Mouse (Mus musculus) midbrain, embryonic 12.5 days (tissue): ENCODE data around the gene Pus10. TPM values are rescaled to one million over a fixed set of nuclear protein-coding genes. Genes with fewer than 3 reads are reported as not detected.

Experiments
- ATAC-seq: fragments of 200-750 bp; cut with Nextera tagmentation; 2 replicates; pipeline ENCODE4 v1.8.0; 2017; ENCODE audit warnings: low read depth, moderate TSS enrichment, moderate library complexity; ENCODE audit not compliant: low FRiP score
- H3K27ac ChIP-seq: fragments of 300-500 bp; sonication (generic); replicated peaks from 2 replicates; pipeline ENCODE4 v1.5.1; 2016; ENCODE audit warnings: mild to moderate bottlenecking
- H3K27me3 ChIP-seq: fragments of 300-500 bp; sonication (generic); 2 replicates; pipeline ENCODE4 v1.6.1; 2016; ENCODE audit warnings: mild to moderate bottlenecking
- H3K36me3 ChIP-seq: fragments of 300-500 bp; sonication (generic); 2 replicates; pipeline ENCODE4 v1.6.1; 2016
- H3K4me1 ChIP-seq: fragments of 300-500 bp; sonication (generic); 2 replicates; pipeline ENCODE4 v1.6.1; 2016
- H3K4me2 ChIP-seq: fragments of 300-500 bp; sonication (generic); replicated peaks from 2 replicates; pipeline ENCODE4 v1.6.1; 2016; ENCODE audit warnings: mild to moderate bottlenecking, moderate library complexity
- H3K4me3 ChIP-seq: fragments of 300-500 bp; sonication (generic); 2 replicates; pipeline ENCODE4 v1.5.1; 2016; ENCODE audit warnings: mild to moderate bottlenecking
- H3K9ac ChIP-seq: fragments of 300-500 bp; sonication (generic); replicated peaks from 2 replicates; pipeline ENCODE4 v1.6.1; 2016; ENCODE audit warnings: mild to moderate bottlenecking, moderate library complexity
- H3K9me3 ChIP-seq: fragments of 300-500 bp; sonication (generic); 2 replicates; pipeline ENCODE4 v1.6.1; 2016; ENCODE audit warnings: mild to moderate bottlenecking
- WGBS: fragments of 180-500 bp; shearing (Covaris S2); methylation state at CpG from one replicate; pipeline ENCODE4 v1.1.7; 2016; 5-methylcytosine and 5-hydroxymethylcytosine counted together
- polyA plus RNA-seq: library from polyadenylated mRNA; unstranded; fragments of >200 nt; fragmentation: Nextera tagmentation; extraction: Ambion mirVana; gene quantifications from 2 replicates; pipeline ENCODE4 v1.2.1, GENCODE M21; 2016

Pus10 gene
- polyA plus RNA-seq, 1 experiment from 2014 or later, result 18.7 TPM

DNA sequence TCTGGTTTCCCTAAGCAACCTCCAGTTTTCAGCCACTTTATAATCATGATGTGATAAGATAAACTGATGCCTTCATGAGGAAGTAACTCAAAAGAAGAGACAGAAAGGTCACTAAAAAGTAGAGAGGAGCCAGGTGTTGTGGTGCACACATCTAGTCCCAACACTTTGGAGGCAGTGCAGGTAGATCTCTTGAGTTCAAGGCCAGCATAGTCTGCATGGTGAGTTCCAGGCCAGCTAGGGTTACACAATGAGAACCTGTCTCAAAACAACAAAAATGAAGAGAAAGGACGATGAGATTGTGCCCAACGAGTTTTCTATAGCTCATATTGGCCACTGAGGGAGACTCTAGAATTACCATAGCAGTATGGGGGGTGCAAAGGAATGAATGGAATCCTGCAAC, 33.1 kb downstream of the Pus10 start:
- Histone ChIP-seq H3K4me1 (0 out of 2 replicates have a peak, but pooled peaks cover 4% of the 10 kb centered on the region), H3K36me3 (no peaks in the 10 kb centered on the region), H3K27ac (no peak overlapping the region), H3K27me3 (no peaks in the 10 kb centered on the region), H3K9me3 (no peaks in the 10 kb centered on the region), H3K4me3 (no peak overlapping the region), H3K4me2 (no peak overlapping the region), H3K9ac (no peak overlapping the region)
- no peak for ATAC-seq
- WGBS, result 84% methylated on average over 2 of the region's 2 CpGs

DNA sequence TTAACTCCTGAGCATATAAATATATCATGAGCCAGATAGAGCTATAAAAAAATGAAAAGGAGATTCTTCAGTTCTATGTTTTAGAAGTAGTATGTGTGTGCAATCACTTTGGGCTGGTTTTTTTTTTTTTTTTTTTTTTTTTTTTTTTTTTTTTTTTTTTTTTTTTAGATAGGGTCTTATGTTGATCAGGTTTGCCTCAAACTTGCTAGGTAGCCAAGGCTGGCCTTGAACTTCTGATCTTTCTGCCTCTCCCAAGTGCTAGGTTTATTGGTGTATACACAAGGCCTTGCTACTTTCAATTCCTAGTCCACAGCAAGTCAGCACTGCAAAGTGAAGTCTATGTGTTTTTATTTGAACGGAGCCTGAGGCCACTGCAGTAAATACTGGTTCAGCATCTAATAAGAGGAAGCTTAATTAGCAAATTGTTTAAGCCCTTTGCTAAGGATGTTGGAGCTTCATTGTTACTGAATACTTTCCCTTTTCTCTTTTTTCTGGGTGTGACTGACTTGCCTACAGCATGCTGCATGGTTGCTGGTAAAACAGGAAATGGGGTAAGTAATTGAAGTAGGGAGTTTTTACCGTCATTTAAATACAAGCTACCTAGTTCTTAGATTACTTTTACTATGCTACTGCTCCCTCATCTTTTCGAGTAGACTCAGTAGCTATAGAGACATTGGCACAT, 34.1 kb downstream of the Pus10 start:
- Histone ChIP-seq H3K36me3 (peaks cover 1% of the 10 kb centered on the region; the same call in 1 of the 2 replicates), H3K9ac (no peak overlapping the region), H3K4me3 (no peak overlapping the region), H3K4me1 (0 out of 2 replicates have a peak, but pooled peaks cover 4% of the 10 kb centered on the region), H3K9me3 (no peaks in the 10 kb centered on the region), H3K4me2 (no peak overlapping the region), H3K27me3 (no peaks in the 10 kb centered on the region), H3K27ac (no peak overlapping the region)
- WGBS, result 89% methylated on average over 3 of the region's 3 CpGs
- no peak for ATAC-seq

DNA sequence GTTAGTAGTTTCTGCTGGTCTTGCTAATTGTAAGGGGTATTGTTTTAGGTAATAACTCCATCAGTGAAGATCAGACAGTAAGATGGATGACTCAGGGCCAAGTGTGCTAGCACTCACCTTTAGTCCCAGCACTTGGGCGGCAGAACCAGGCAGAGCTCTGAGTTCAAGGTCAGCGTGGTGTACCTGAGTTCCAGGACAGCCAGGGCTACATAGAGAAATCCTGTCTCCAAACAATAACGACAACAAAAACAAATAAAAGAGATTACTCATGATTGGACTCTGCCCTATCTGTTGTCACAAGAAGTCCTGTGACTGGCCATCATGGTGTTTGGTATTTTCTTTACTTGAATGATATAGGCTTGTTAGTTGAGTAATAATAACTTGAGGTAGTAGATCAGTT, 36.4 kb downstream of the Pus10 start:
- no peak overlapping the region for H3K4me3 ChIP-seq
- ATAC-seq, result no peak
- 94% methylated on average over 3 of the region's 3 CpGs for WGBS
- H3K36me3 ChIP-seq, result peaks cover 3% of the 10 kb centered on the region; the same call in 1 of the 2 replicates
- H3K27me3 ChIP-seq, result no peaks in the 10 kb centered on the region
- no peak overlapping the region for H3K27ac ChIP-seq
- no peak overlapping the region for H3K9ac ChIP-seq
- no peaks in the 10 kb centered on the region for H3K9me3 ChIP-seq
- 0 out of 2 replicates have a peak, but pooled peaks cover 4% of the 10 kb centered on the region for H3K4me1 ChIP-seq
- no peak overlapping the region for H3K4me2 ChIP-seq

DNA sequence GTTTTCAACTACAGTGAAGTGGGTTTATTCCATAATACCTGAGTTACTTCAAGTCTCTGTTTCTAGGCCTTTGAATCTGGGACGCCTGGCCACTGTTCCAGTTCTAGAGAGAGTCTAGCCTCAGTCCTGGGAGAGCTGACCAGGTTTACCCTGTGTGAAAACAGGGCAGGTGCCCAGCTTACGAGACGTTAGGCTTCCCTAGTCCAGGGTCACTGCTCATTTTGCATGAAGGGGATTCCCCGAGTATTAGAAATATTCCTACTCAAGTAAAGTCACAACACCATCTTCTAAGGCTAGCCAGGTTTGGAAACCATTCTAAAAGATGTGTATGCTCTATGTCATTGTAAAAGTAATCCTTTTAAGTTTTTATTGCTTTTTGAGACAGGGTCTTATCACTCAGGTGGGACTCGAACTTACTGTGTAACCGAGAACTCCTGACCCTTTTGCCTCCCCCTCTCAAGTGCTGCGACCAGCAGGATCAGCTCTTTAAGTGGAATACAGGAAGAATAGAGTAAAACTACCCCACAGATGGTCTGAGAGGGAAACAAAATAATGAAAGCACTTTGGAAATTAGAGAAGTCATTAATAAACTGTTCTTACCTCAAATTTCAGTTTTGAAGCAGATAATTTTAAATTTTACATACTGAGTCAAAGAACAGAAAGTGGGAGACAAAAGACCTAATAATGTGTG, 39.3 kb downstream of the Pus10 start:
- 89% methylated on average over 7 of the region's 7 CpGs for WGBS
- no peaks in the 10 kb centered on the region for H3K9me3 ChIP-seq
- no peaks in the 10 kb centered on the region for H3K27me3 ChIP-seq
- H3K4me1 ChIP-seq, result 0 out of 2 replicates have a peak, but pooled peaks cover 4% of the 10 kb centered on the region
- H3K9ac ChIP-seq, result no peak overlapping the region
- H3K27ac ChIP-seq, result no peak overlapping the region
- ATAC-seq, result no peak
- H3K4me3 ChIP-seq, result no peak overlapping the region
- peaks cover 27% of the 10 kb centered on the region for H3K36me3 ChIP-seq
- no peak overlapping the region for H3K4me2 ChIP-seq

DNA sequence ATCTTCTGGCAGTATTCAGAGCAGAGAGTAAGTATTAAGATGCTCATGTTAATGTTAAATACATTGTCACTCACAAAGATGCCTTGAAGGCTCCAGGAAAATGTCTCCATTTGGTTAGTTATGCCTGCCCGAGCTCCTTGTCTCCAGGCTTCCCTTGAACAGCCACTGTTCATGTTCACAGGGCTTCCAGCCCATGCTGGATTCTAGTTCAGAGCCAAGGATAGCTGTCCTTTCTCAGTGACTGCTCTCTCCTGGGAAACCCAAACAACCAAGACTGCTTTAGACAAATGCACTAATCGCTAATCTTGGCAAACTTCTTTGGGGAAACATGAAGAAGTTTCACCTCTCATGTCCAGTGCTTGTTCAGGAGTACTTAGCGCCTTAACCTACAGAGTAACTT, 46.8 kb downstream of the Pus10 start:
- H3K4me3 ChIP-seq, result no peak overlapping the region
- peaks cover 78% of the 10 kb centered on the region for H3K36me3 ChIP-seq
- H3K4me1 ChIP-seq, result no peaks in the 10 kb centered on the region
- H3K27ac ChIP-seq, result no peak overlapping the region
- no peaks in the 10 kb centered on the region for H3K27me3 ChIP-seq
- no peak overlapping the region for H3K4me2 ChIP-seq
- 94% methylated on average over 3 of the region's 3 CpGs for WGBS
- no peak for ATAC-seq
- no peaks in the 10 kb centered on the region for H3K9me3 ChIP-seq
- no peak overlapping the region for H3K9ac ChIP-seq

DNA sequence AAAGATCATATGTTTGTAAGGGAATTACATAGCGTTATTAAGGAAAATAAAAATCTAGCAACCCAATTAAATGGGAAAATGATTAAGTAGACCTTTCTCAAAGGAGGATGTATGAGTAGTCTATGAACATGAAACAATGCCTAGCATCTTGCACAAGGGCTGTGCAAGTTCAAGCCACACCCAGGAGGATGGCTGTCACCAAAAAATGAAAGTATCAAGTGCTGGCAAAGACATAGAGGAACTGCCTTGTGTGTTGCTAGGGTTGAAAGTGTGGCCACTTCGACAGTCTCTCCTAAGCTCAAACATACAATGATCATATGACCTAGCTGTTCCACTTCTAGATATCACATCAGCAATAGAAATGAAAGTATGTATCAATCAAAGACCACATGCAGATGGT, 53.4 kb downstream of the Pus10 start:
- ATAC-seq, result no peak
- no peak overlapping the region for H3K4me3 ChIP-seq
- 95% methylated on average over 2 of the region's 2 CpGs for WGBS
- H3K4me2 ChIP-seq, result no peak overlapping the region
- H3K27me3 ChIP-seq, result no peaks in the 10 kb centered on the region
- H3K9ac ChIP-seq, result no peak overlapping the region
- H3K27ac ChIP-seq, result no peak overlapping the region
- peaks cover 79% of the 10 kb centered on the region for H3K36me3 ChIP-seq
- no peaks in the 10 kb centered on the region for H3K9me3 ChIP-seq
- no peaks in the 10 kb centered on the region for H3K4me1 ChIP-seq

DNA sequence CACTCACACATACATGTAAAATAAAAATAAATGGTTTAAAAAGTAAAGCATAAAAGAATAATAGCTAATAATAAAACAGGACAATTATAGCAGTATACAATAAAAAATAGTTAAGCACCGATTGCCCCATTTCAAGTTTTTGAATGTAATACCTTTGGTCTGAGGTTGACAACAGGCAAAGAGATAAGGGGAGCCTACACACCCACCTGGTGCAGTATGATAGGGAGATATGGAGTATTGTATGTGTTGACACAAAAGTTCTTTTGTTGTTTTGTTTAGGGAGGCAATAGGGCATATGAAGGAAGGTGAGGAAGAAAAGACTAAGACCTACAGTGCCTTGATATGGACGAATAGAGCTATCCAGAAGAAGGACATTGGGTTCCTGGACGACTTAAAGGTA, 54.4 kb downstream of the Pus10 start:
- Histone ChIP-seq H3K36me3 (peaks cover 78% of the 10 kb centered on the region), H3K27me3 (no peaks in the 10 kb centered on the region), H3K4me3 (no peak overlapping the region), H3K27ac (no peak overlapping the region), H3K4me1 (no peaks in the 10 kb centered on the region), H3K4me2 (no peak overlapping the region), H3K9ac (no peak overlapping the region), H3K9me3 (no peaks in the 10 kb centered on the region)
- no peak for ATAC-seq
- 90% methylated on average over 3 of the region's 3 CpGs for WGBS

DNA sequence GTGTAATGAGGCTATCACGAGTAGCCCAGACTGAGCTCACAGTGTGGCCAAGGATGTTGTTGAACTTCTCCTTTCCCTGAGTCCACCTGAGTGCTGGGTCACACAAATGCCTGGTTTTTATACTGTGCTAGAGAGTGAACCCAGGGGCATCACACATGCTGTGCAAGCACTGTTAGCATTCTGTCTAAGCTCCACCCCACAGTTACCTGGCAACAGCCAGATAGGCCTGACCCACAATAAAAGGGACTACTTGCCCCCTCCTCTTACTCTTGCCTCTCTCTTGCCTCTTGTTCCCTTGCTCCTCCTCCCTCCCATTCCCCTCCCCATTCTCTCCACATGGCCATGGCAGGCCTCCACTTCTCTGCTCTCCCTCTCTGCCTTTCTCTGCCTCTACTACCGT, 56.9 kb downstream of the Pus10 start:
- Histone ChIP-seq H3K36me3 (peaks cover 77% of the 10 kb centered on the region), H3K9ac (no peak overlapping the region), H3K4me2 (no peak overlapping the region), H3K4me3 (no peak overlapping the region), H3K27ac (no peak overlapping the region), H3K27me3 (no peaks in the 10 kb centered on the region), H3K9me3 (no peaks in the 10 kb centered on the region), H3K4me1 (no peaks in the 10 kb centered on the region)
- ATAC-seq, result peak; percentile 41; the same call in 1 of the 2 replicates
- 28% methylated on average over 2 of the region's 2 CpGs for WGBS

DNA sequence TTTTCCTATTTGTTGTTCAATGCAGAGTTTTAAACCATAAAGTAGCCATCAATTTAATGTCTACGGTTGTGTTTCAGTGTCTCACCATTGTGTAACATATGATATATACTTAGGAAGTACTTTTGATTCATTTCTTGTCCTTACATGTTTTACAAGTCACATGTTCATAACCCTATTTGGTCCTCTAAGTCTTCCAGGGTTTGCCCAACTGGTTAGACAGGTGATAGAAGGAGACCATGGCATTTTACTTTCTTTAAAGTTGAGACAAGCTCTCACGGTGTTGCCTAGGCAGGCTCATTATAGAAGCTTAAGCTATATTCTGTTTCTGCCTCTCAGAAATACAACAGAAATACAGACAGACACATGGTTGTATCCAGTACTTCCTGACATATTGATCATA, 60.4 kb downstream of the Pus10 start:
- Histone ChIP-seq H3K9ac (no peak overlapping the region), H3K4me3 (no peak overlapping the region), H3K36me3 (peaks cover 65% of the 10 kb centered on the region), H3K9me3 (no peaks in the 10 kb centered on the region), H3K27me3 (no peaks in the 10 kb centered on the region), H3K4me1 (no peaks in the 10 kb centered on the region), H3K27ac (no peak overlapping the region), H3K4me2 (no peak overlapping the region)
- no peak for ATAC-seq
- 91% methylated on average over 2 of the region's 2 CpGs for WGBS

DNA sequence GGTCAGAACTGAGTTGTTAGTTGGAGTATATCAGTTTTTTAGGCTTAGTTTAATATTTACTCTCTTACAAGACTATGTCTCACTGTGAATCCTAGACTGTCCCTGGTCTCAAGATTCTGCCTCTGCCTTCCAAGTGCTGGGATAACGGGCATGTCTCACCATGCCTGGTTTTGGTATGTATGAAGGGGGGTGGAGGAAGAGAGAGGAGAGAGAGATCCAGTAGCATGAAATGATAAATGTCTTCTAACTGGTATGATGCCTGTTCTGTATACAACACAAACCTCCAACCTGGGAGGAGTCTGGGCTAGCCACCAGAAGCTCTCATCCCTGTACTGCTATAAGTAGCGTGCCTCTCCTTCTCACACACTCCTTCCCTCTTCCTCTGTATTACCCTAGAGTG, 61.0 kb downstream of the Pus10 start:
- Histone ChIP-seq H3K4me1 (no peaks in the 10 kb centered on the region), H3K9me3 (no peaks in the 10 kb centered on the region), H3K27me3 (no peaks in the 10 kb centered on the region), H3K4me3 (no peak overlapping the region), H3K36me3 (peaks cover 67% of the 10 kb centered on the region), H3K27ac (no peak overlapping the region), H3K9ac (no peak overlapping the region), H3K4me2 (no peak overlapping the region)
- ATAC-seq, result no peak
- 78% methylated on average over 2 of the region's 2 CpGs for WGBS

DNA sequence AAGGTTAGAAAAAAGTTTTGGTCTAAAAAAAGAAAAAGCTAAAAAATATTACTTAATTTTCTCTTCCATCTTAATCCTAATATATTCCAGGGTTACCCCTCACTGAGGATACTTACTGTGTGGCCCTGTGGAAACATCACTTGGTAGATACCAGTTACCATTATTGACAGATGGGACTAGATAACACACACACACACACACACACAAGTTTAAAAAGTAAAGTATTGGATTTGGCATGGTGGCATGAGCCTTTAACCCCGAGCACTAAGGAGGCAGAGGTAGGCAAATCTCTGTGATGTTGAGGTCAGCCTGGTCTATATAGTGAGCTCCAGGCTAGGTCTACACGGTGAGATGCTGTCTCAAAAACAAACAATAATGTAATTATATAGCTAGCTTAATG, 62.7 kb downstream of the Pus10 start:
- Histone ChIP-seq H3K9ac (no peak overlapping the region), H3K27me3 (no peaks in the 10 kb centered on the region), H3K4me3 (no peak overlapping the region), H3K4me1 (no peaks in the 10 kb centered on the region), H3K4me2 (no peak overlapping the region), H3K27ac (no peak overlapping the region), H3K36me3 (peaks cover 55% of the 10 kb centered on the region), H3K9me3 (no peaks in the 10 kb centered on the region)
- WGBS, result 90% methylated on average over 2 of the region's 2 CpGs
- no peak for ATAC-seq

DNA sequence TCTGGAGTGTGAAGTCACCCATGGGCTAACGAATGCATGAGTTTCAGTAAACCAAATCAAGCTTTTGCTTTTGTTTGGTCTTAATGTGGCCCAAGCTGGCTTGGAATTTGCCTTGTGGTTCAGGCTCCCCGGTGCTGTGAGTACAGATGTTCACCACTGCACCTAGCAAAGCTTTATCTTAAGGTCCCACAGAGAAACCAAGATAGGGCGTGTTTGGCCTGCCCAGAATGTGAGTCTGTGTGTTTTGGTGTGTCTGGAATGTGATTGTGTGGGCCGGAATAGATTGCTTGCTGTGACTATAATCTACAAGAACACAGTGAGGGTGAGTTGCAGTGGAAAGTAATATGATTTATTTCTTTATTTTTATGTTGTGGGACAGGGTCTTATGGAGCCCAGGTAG, 64.6 kb downstream of the Pus10 start:
- ATAC-seq, result no peak
- H3K36me3 ChIP-seq, result peaks cover 43% of the 10 kb centered on the region

More for the DNA sequence above, 64.6 kb downstream of the Pus10 start:
- H3K9me3 ChIP-seq, result no peaks in the 10 kb centered on the region
- H3K4me1 ChIP-seq, result no peaks in the 10 kb centered on the region
- no peak overlapping the region for H3K4me2 ChIP-seq
- no peaks in the 10 kb centered on the region for H3K27me3 ChIP-seq
- H3K4me3 ChIP-seq, result no peak overlapping the region
- no peak overlapping the region for H3K27ac ChIP-seq
- WGBS, result 93% methylated on average over 4 of the region's 4 CpGs
- H3K9ac ChIP-seq, result no peak overlapping the region
